Mouse (Mus musculus) embryo, embryonic 10.5 days (tissue): ENCODE results near the gene Nsun7.

ENCODE experiments used
- DNase-seq: peaks from one replicate; pipeline ENCODE4 v3.0.0-alpha.2; 2015; ENCODE audit warnings: low spot score

Nsun7 gene

DNA sequence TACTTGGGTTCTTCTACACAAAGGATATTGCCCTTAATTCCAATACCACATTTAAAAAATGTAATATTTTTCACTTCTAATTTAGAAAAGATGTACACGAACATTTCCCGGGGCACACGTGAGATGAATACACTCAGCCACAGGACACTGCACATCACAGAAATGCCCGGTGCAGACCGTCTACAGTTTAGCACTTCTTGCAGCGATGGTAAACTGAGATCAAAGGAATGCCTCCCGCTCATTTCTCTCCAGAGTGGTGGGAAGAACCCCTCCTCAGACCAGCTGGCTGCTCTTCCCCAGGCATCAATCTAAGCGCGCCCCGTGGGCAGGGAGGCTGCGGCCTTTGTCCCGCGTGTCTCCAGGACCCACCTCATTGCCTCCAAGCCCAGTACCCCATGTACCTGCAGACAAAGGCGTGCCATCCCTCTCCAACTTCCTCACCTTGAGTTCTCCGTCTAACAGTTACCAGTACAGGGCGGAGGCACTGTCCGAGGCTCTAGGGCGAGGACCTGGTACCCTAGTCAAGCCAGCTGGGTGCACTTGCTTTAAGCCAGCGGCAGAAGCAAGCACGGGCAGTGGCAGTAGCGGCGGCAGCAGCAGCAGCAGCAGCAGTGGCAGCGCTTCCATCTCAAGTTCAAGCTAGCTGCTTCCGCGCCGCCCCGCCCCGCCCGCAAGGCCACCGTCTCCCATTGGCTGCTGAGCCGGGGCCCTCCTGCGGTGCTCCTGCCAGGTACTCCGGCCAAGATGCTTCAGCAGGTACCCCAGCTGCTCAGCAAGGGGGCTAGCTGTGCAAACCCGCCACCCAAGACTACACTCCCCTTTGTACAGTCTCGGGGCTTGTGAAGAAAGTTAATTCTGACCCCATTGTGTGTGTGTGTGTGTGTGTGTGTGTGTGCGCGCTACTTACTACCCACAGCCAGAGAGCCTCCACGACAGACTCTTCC is 77.6 kb downstream of the Nsun7 start:
- DNase-seq: peak; percentile 66

DNA sequence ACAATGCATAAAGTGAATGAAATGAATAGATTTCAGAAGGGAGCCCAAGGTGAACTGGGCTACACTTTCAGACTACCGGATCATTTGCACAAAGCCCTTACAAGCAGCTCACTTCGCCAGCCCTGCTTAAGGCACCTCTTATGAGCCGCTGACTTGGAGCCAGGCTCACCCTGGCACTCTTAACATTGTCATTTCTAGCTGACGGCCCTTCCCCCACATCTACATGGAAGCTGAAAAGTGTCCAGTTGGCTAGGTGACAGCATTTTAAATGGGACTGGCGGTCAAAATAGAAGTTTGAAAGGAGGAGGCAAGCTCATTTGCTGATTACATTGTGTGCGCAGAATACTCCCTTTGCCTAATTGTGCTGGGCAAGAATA is 78.3 kb downstream of the Nsun7 start:
- peak; percentile 34 for DNase-seq

DNA sequence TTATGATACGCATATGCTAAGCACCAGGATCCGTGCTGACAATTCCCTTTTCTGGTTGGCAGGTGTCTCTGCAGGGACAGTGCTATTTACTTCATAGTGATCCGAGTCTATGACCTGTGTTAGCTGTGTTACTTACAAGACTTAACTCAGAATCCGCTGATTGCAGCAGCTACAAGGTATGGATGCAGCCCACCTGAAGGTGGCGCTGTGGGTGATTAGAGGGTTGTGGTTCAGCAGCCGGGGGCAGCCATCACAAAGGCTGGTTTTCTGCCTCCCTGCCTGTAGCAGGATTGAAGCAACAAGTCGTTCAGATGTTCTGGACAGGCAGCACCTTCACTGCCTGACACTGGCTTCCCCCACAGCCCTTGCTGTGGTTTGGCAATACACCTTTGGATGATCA is 78.9 kb downstream of the Nsun7 start:
- DNase-seq: peak; percentile 68

DNA sequence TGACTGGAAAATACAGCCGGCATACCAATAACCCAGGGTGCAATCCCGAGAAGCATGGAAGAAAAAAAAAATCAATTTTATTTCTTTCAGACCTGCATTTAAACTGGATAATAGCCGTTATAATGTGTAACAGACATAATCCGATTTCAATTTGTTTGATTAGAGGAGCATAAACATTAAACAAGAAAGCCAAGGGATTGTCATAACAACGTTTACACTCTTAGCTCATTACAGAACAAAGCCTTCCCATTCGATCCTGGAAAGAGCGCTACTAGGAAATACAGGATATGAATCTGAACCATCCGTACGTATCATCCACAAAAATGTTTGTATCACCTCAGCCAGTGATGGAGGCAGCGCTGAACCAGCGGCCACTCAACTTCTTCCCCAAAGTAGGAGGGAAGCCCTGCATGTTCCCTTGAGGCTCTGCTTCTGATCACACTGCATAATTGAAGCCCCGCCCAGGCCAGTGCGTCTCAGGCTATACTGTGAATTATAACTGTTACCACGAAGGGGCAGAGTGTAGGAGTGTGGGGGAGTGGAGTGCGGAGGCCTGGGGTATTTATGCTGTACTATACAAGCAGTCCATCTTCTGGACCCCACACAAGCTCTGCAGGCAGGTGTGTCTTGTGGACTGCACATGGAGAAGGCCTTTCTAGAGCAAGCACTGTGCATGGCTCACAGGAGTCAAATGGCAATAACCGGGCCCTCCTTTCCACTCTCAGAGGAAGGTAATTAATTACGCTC is 80.8 kb downstream of the Nsun7 start:
- no peak for DNase-seq

- DNase-seq: no peak
Observed at GRCm38 (mm10) chr5:66341848-66342247, 82.2 kb downstream of the Nsun7 start.

DNA sequence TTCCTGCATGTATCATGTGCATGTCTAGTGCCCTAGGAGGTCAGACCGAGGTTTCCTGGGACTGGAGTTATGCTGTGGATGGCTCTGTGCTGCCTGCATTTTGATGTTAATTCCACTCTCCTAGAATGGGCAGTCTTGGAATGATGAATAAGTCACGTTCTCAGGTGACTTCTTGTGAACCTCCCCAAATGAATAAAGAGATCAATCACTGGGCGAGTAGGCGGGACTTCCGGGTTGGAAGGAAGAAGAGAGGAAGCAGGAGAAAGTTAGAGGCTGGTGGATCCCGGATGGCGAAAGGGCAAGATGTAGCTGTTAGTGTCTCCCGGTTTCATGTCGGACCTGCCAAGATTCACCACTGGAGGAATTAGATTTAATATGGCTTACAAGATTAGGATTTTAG is 82.6 kb downstream of the Nsun7 start:
- DNase-seq: no peak

DNA sequence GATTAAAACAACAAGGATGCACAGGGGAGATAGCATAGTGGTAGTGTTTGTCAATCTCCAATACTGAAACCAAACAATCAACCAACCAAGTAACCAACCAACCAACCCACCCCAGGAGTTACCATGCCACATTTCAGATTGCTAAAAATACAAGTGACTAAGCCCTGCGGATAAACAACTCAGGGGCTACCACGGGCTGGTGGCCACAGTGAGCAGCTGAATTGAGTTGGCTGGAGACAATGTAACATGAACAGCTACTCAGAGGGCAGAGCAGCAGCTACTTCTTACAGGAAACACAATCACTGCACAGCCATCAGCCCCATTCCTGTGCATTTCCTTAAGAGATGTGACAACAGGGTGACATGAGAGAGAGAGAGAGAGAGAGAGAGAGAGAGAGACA is 84.5 kb downstream of the Nsun7 start:
- DNase-seq: no peak

GRCm38 (mm10) chr5:66345140-66345539 is 85.4 kb downstream of the Nsun7 start:
- DNase-seq: peak; percentile 32

- no peak for DNase-seq
Observed at GRCm38 (mm10) chr5:66346756-66347155, 87.1 kb downstream of the Nsun7 start.
